Comparison of ENCODE assay signal across 26 mouse cellular contexts in the genomic region with DNA sequence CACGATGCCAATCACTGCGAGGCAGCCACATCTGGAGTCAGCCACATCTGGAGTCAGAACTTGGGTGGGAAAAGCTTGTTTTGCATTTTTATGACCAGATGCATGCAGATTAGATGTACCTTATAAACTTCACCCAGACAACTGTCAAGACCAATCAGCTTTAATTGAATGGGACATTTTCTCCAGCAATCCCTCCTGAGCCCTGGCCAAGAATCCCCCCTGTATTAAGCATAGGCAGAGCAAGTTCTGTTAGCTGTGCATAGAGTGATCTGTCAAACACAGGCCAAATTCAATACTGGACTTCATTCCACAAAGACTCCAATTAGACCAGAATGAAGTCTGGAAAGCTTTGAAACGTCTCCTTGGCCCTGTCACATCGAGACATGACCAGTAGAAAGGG.
"Had no signal": no experiment of that assay in that cellular context is flagged by ENCODE, and none has a peak within 500 bp of the region (broad histone marks: within the 10 kb centered on the region; RNA-seq: fewer than 3 reads in every experiment).

No protein-coding gene starts in this region.

- H3K27ac ChIP-seq: gastrocnemius, adult 2 months; heart, embryonic 10.5 days; hindbrain, embryonic 10.5 days; hindbrain, embryonic 12.5 days; hindbrain, embryonic 14.5 days; intestine, embryonic 15.5 days; layer of hippocampus, adult 2 months; left cerebral cortex, adult 2 months; limb, embryonic 13.5 days; limb, embryonic 15.5 days; liver, embryonic 12.5 days; liver, embryonic 14.5 days had no signal

- ATAC-seq: hindbrain, embryonic 16.5 days; inflammation-experienced regulatory T-cells, adult 6 months; intestine, embryonic 15.5 days; intestine, postnatal 0 days; liver, embryonic 12.5 days had no signal

- DNase-seq: gastrocnemius, adult 2 months; gastrocnemius, postnatal 10 days; gastrocnemius, postnatal 25 days; heart, postnatal 4 days; kidney, adult 18-20 months; kidney, adult 8-10 months; kidney, postnatal 10 days; kidney, postnatal 25 days; kidney, postnatal 4 days; left cerebral cortex, postnatal 4 days had no signal

- H3K9ac ChIP-seq: heart, embryonic 13.5 days; heart, embryonic 15.5 days; hindbrain, embryonic 12.5 days; hindbrain, embryonic 14.5 days; intestine, embryonic 15.5 days; limb, embryonic 13.5 days; limb, embryonic 15.5 days; liver, embryonic 12.5 days; liver, embryonic 14.5 days had no signal

- H3K4me2 ChIP-seq: heart, embryonic 13.5 days; heart, embryonic 15.5 days; hindbrain, embryonic 12.5 days; hindbrain, embryonic 14.5 days; intestine, embryonic 15.5 days; limb, embryonic 13.5 days; limb, embryonic 15.5 days; liver, embryonic 12.5 days had no signal

- H3K27me3 ChIP-seq: heart, embryonic 13.5 days; heart, embryonic 15.5 days; hindbrain, embryonic 12.5 days; intestine, embryonic 15.5 days; limb, embryonic 13.5 days; limb, embryonic 15.5 days had no signal

- H3K36me3 ChIP-seq: heart, embryonic 10.5 days; heart, embryonic 13.5 days; heart, embryonic 15.5 days; hindbrain, embryonic 10.5 days; hindbrain, embryonic 12.5 days; intestine, embryonic 15.5 days; limb, embryonic 13.5 days; limb, embryonic 15.5 days; liver, embryonic 12.5 days had no signal

- H3K9me3 ChIP-seq: heart, embryonic 10.5 days; heart, embryonic 13.5 days; heart, embryonic 15.5 days; hindbrain, embryonic 10.5 days; hindbrain, embryonic 12.5 days; intestine, embryonic 15.5 days; limb, embryonic 13.5 days; limb, embryonic 15.5 days; liver, embryonic 12.5 days had no signal

- H3K4me3 ChIP-seq: gastrocnemius, adult 2 months; heart, embryonic 10.5 days; heart, embryonic 13.5 days; heart, embryonic 15.5 days; hindbrain, embryonic 10.5 days; hindbrain, embryonic 12.5 days; intestine, embryonic 15.5 days; layer of hippocampus, adult 2 months; left cerebral cortex, adult 2 months; limb, embryonic 13.5 days; limb, embryonic 15.5 days; liver, embryonic 12.5 days had no signal

- H3K4me1 ChIP-seq: hindbrain, embryonic 12.5 days; intestine, embryonic 15.5 days; liver, embryonic 12.5 days had no signal
